In genomic region chr19:24271326-24271725, GRCm38 (mm10) we compare ENCODE assay signal across 8 mouse cellular contexts. TPM values are rescaled to one million over a fixed set of nuclear protein-coding genes. Genes with fewer than 3 reads are reported as not detected.
DNase-seq lines count a peak whose midpoint lies in the region; ATAC-seq and TF ChIP-seq lines count a peak whose summit lies in the region.

No protein-coding gene starts in this region.

- peak overlapping the region; percentile 20 for H3K4me3 ChIP-seq in heart, embryonic 13.5 days
- peak overlapping the region; percentile 9; the same call in 1 of the 2 replicates for H3K4me3 ChIP-seq in kidney, embryonic 16.5 days (ENCODE audit: low read length)
- no peak overlapping the region for H3K4me3 ChIP-seq in lung, embryonic 14.5 days (ENCODE audit: low read depth, low read length)
- no peak overlapping the region for H3K4me3 ChIP-seq in stomach, embryonic 14.5 days (ENCODE audit: low read depth, low read length)

- H3K9ac ChIP-seq in heart, embryonic 13.5 days: no peak overlapping the region
- no peak overlapping the region for H3K9ac ChIP-seq in kidney, embryonic 16.5 days (replicated peaks; ENCODE audit: low read length)
- no peak overlapping the region for H3K9ac ChIP-seq in lung, embryonic 14.5 days
- no peak overlapping the region for H3K9ac ChIP-seq in stomach, embryonic 14.5 days (replicated peaks; ENCODE audit: low read depth, low read length)

- H3K4me2 ChIP-seq in heart, embryonic 13.5 days: peak overlapping the region; percentile 56
- peak overlapping the region; percentile 46 for H3K4me2 ChIP-seq in kidney, embryonic 16.5 days (replicated peaks; ENCODE audit: low read depth, low read length)
- H3K4me2 ChIP-seq in lung, embryonic 14.5 days: peak overlapping the region; percentile 35; the same call in 1 of the 2 replicates
- H3K4me2 ChIP-seq in stomach, embryonic 14.5 days (replicated peaks; ENCODE audit: low read depth, low read length): no peak overlapping the region; the same call in 1 of the 2 replicates

- H3K27me3 ChIP-seq in heart, embryonic 13.5 days (replicated peaks): no peaks in the 10 kb centered on the region
- no peaks in the 10 kb centered on the region for H3K27me3 ChIP-seq in kidney, embryonic 16.5 days (ENCODE audit: insufficient read depth, low read length)
- H3K27me3 ChIP-seq in lung, embryonic 14.5 days (ENCODE audit: insufficient read depth, low read length): no peaks in the 10 kb centered on the region
- H3K27me3 ChIP-seq in stomach, embryonic 14.5 days (ENCODE audit: control insufficient read depth, insufficient read depth, low read length): no peaks in the 10 kb centered on the region

- WGBS in heart, embryonic 13.5 days: 48% methylated on average over 7 of the region's 7 CpGs
- 41% methylated on average over 7 of the region's 7 CpGs for WGBS in kidney, embryonic 16.5 days
- WGBS in lung, embryonic 14.5 days: 42% methylated on average over 7 of the region's 7 CpGs
- WGBS in stomach, embryonic 14.5 days: 42% methylated on average over 7 of the region's 7 CpGs

- H3K4me1 ChIP-seq in heart, embryonic 13.5 days: peaks cover 9% of the 10 kb centered on the region
- peaks cover 7% of the 10 kb centered on the region for H3K4me1 ChIP-seq in kidney, embryonic 16.5 days (ENCODE audit: insufficient read depth, low read length)
- H3K4me1 ChIP-seq in lung, embryonic 14.5 days (ENCODE audit: insufficient read depth): peaks cover 3% of the 10 kb centered on the region; the same call in 1 of the 2 replicates
- peaks cover 3% of the 10 kb centered on the region; the same call in 1 of the 2 replicates for H3K4me1 ChIP-seq in stomach, embryonic 14.5 days (ENCODE audit: control insufficient read depth, insufficient read depth, low read length)

- ATAC-seq in heart, embryonic 13.5 days (ENCODE audit: extremely low read depth, insufficient number of reproducible peaks, low FRiP score, low TSS enrichment): no peak; the same call in 1 of the 2 replicates
- peak; percentile 84 for ATAC-seq in kidney, embryonic 16.5 days (ENCODE audit: low FRiP score, low TSS enrichment)
- ATAC-seq in lung, embryonic 14.5 days (ENCODE audit: insufficient read depth): peak; percentile 87
- ATAC-seq in stomach, embryonic 14.5 days (ENCODE audit: insufficient number of reproducible peaks, insufficient read depth, low FRiP score, low read depth): peak; percentile 76

- TF ChIP-seq POLR2A in brain, embryonic 14.5 days (IDR thresholded peaks at IDR 0.05; ENCODE audit: borderline replicate concordance, extremely low read depth, insufficient read depth, insufficient read length, poor library complexity, severe bottlenecking): no peak

- H3K9me3 ChIP-seq in heart, embryonic 13.5 days: no peaks in the 10 kb centered on the region
- H3K9me3 ChIP-seq in kidney, embryonic 16.5 days (ENCODE audit: low read length): no peaks in the 10 kb centered on the region
- no peaks in the 10 kb centered on the region for H3K9me3 ChIP-seq in lung, embryonic 14.5 days (ENCODE audit: low read depth, low read length)
- H3K9me3 ChIP-seq in stomach, embryonic 14.5 days (ENCODE audit: control insufficient read depth, low read depth, low read length): no peaks in the 10 kb centered on the region

- H3K36me3 ChIP-seq in heart, embryonic 13.5 days: peaks cover 72% of the 10 kb centered on the region
- peaks cover 10% of the 10 kb centered on the region; the same call in 1 of the 2 replicates for H3K36me3 ChIP-seq in kidney, embryonic 16.5 days (ENCODE audit: insufficient read depth, low read length)
- H3K36me3 ChIP-seq in lung, embryonic 14.5 days (ENCODE audit: insufficient read depth): peaks cover 25% of the 10 kb centered on the region
- peaks cover 5% of the 10 kb centered on the region; the same call in 1 of the 2 replicates for H3K36me3 ChIP-seq in stomach, embryonic 14.5 days (ENCODE audit: control insufficient read depth, insufficient read depth, low read length)

- peak; percentile 9 to 36 for DNase-seq in frontal cortex, postnatal 36 days (ENCODE audit: low spot score in 2 of 2)
- DNase-seq in frontal cortex, postnatal 10 days (ENCODE audit: low spot score in 2 of 2): no peak
- peak; percentile 47 for DNase-seq in brain, embryonic 14.5 days (ENCODE audit: low read depth)
- DNase-seq in lung, embryonic 14.5 days: peak; percentile 55
- no peak for DNase-seq in spleen, adult 12 weeks (ENCODE audit: low spot score)

- TF ChIP-seq CTCF in brain, embryonic 14.5 days (IDR thresholded peaks at IDR 0.05; ENCODE audit: borderline replicate concordance, extremely low read depth, insufficient read depth, insufficient read length): no peak
- TF ChIP-seq CTCF in lung, embryonic 14.5 days (IDR thresholded peaks at IDR 0.05; ENCODE audit: low read depth): no peak

- no peak overlapping the region for H3K27ac ChIP-seq in heart, embryonic 13.5 days (replicated peaks)
- H3K27ac ChIP-seq in kidney, embryonic 16.5 days (ENCODE audit: low read length): peak overlapping the region; percentile 16; the same call in 1 of the 2 replicates
- no peak overlapping the region for H3K27ac ChIP-seq in lung, embryonic 14.5 days (ENCODE audit: low read depth)
- no peak overlapping the region for H3K27ac ChIP-seq in stomach, embryonic 14.5 days (ENCODE audit: low read length)

RNA-seq across cellular contexts. Expression of gene Fxn, which starts 9.1 kb away (rescaled TPM):
- 20.7 and 25.3 TPM in 2 replicates for polyA plus RNA-seq in brain, embryonic 14.5 days (2012; rRNA removed)
- 60.9 and 64.0 TPM in 2 replicates for polyA plus RNA-seq in heart, embryonic 13.5 days (2015; fragmentation: Nextera tagmentation; extraction: Ambion mirVana)
- polyA plus RNA-seq in kidney, embryonic 16.5 days (2015; fragmentation: Nextera tagmentation; extraction: Ambion mirVana): 54.6 and 59.1 TPM in 2 replicates
- polyA plus RNA-seq in lung, embryonic 14.5 days (2014; fragmentation: Nextera tagmentation; extraction: Ambion mirVana): 51.2 and 52.9 TPM in 2 replicates
- 44.1 and 49.6 TPM in 2 replicates for polyA plus RNA-seq in stomach, embryonic 14.5 days (2014; fragmentation: Nextera tagmentation; extraction: Ambion mirVana)

RNA-seq across cellular contexts. Expression of gene Tjp2, which starts 46.5 kb away (rescaled TPM):
- polyA plus RNA-seq in brain, embryonic 14.5 days (2012; rRNA removed): 10.5 and 12.9 TPM in 2 replicates
- 21.6 and 22.7 TPM in 2 replicates for polyA plus RNA-seq in heart, embryonic 13.5 days (2015; fragmentation: Nextera tagmentation; extraction: Ambion mirVana)
- polyA plus RNA-seq in kidney, embryonic 16.5 days (2015; fragmentation: Nextera tagmentation; extraction: Ambion mirVana): 31.0 and 33.2 TPM in 2 replicates
- polyA plus RNA-seq in lung, embryonic 14.5 days (2014; fragmentation: Nextera tagmentation; extraction: Ambion mirVana): 38.5 and 40.0 TPM in 2 replicates
- 35.7 and 38.6 TPM in 2 replicates for polyA plus RNA-seq in stomach, embryonic 14.5 days (2014; fragmentation: Nextera tagmentation; extraction: Ambion mirVana)

Comparison
In these comparisons a context has a peak if more than half of its experiments do, and no peak if none do; other contexts are left out.
1. DNase-seq: peak in frontal cortex, postnatal 36 days (2 of 2), brain, embryonic 14.5 days (single experiment) and lung, embryonic 14.5 days (single experiment); none in frontal cortex, postnatal 10 days (0 of 2) and spleen, adult 12 weeks (single experiment).
2. H3K4me3 ChIP-seq: peak in heart, embryonic 13.5 days (single experiment) and kidney, embryonic 16.5 days (single experiment); none in lung, embryonic 14.5 days (single experiment) and stomach, embryonic 14.5 days (single experiment).